Mouse (Mus musculus): ENCODE results near the gene Ccdc84. TPM values are rescaled to one million over a fixed set of nuclear protein-coding genes. Genes with fewer than 3 reads are reported as not detected.

The Ccdc84 gene
- polyA plus RNA-seq, 1 experiment from 2014 or later: 32.3 TPM

Small RNA genes within 50 kb of the gene (microRNA-seq; reads per million reads assigned to microRNA genes)
- gene Mir7085: not detected

Other genes with a start within 250 kb of the Ccdc84 start
- gene Cbl, start 184.5 kb downstream of the Ccdc84 start, polyA plus RNA-seq (2015; fragmentation: Nextera tagmentation; extraction: Ambion mirVana): 17.4 and 20.3 TPM in 2 replicates
- gene Ccdc153, start 177.9 kb downstream of the Ccdc84 start, polyA plus RNA-seq (2015; fragmentation: Nextera tagmentation; extraction: Ambion mirVana): not detected in 2 replicates
- gene Pdzd3, start 167.1 kb downstream of the Ccdc84 start, polyA plus RNA-seq (2015; fragmentation: Nextera tagmentation; extraction: Ambion mirVana): 0.38 and 0.40 TPM in 2 replicates
- 4.7 and 5.4 TPM in 2 replicates for gene Nlrx1, start 150.0 kb downstream of the Ccdc84 start, polyA plus RNA-seq (2015; fragmentation: Nextera tagmentation; extraction: Ambion mirVana)
- 33.7 and 36.2 TPM in 2 replicates for gene Abcg4, start 130.0 kb downstream of the Ccdc84 start, polyA plus RNA-seq (2015; fragmentation: Nextera tagmentation; extraction: Ambion mirVana)
- 22.3 and 26.6 TPM in 2 replicates for gene Hinfp, start 112.9 kb downstream of the Ccdc84 start, polyA plus RNA-seq (2015; fragmentation: Nextera tagmentation; extraction: Ambion mirVana)
- 23.1 and 27.1 TPM in 2 replicates for gene C2cd2l, start 98.3 kb downstream of the Ccdc84 start, polyA plus RNA-seq (2015; fragmentation: Nextera tagmentation; extraction: Ambion mirVana)
- 32.5 and 42.6 TPM in 2 replicates for gene Dpagt1, start 92.5 kb downstream of the Ccdc84 start, polyA plus RNA-seq (2015; fragmentation: Nextera tagmentation; extraction: Ambion mirVana)
- gene H2afx, start 83.9 kb downstream of the Ccdc84 start, polyA plus RNA-seq (2015; fragmentation: Nextera tagmentation; extraction: Ambion mirVana): 106 and 143 TPM in 2 replicates
- gene Hmbs, start 74.3 kb downstream of the Ccdc84 start, polyA plus RNA-seq (2015; fragmentation: Nextera tagmentation; extraction: Ambion mirVana): 64.0 and 67.4 TPM in 2 replicates
- gene Vps11, start 56.9 kb downstream of the Ccdc84 start, polyA plus RNA-seq (2015; fragmentation: Nextera tagmentation; extraction: Ambion mirVana): 43.5 and 46.4 TPM in 2 replicates
- gene Hyou1, start 39.1 kb downstream of the Ccdc84 start, polyA plus RNA-seq (2015; fragmentation: Nextera tagmentation; extraction: Ambion mirVana): 25.3 and 29.0 TPM in 2 replicates
- gene Slc37a4, start 21.7 kb downstream of the Ccdc84 start, polyA plus RNA-seq (2015; fragmentation: Nextera tagmentation; extraction: Ambion mirVana): 56.8 and 60.2 TPM in 2 replicates
- 742 and 834 TPM in 2 replicates for gene Rps25, start 11.4 kb downstream of the Ccdc84 start, polyA plus RNA-seq (2015; fragmentation: Nextera tagmentation; extraction: Ambion mirVana)
- gene Trappc4, start 11.0 kb downstream of the Ccdc84 start, polyA plus RNA-seq (2015; fragmentation: Nextera tagmentation; extraction: Ambion mirVana): 293 and 308 TPM in 2 replicates
- gene Foxr1, start 22.6 kb upstream of the Ccdc84 start, polyA plus RNA-seq (2015; fragmentation: Nextera tagmentation; extraction: Ambion mirVana): not detected in 2 replicates
- gene Upk2, start 36.4 kb upstream of the Ccdc84 start, polyA plus RNA-seq (2015; fragmentation: Nextera tagmentation; extraction: Ambion mirVana): not detected in 2 replicates
- 9.7 and 11.1 TPM in 2 replicates for gene Bcl9l, start 64.3 kb upstream of the Ccdc84 start, polyA plus RNA-seq (2015; fragmentation: Nextera tagmentation; extraction: Ambion mirVana)
- gene Cxcr5, start 143.3 kb upstream of the Ccdc84 start, polyA plus RNA-seq (2015; fragmentation: Nextera tagmentation; extraction: Ambion mirVana): not detected in 2 replicates
- 12.5 and 14.6 TPM in 2 replicates for gene Ddx6, start 186.3 kb upstream of the Ccdc84 start, polyA plus RNA-seq (2015; fragmentation: Nextera tagmentation; extraction: Ambion mirVana)